Mouse (Mus musculus) c-Kit-positive CD71-positive TER-119-negative erythroid progenitor cells, embryonic 14.5 days (primary cell): ENCODE measurements around the gene Fgf18.

Experiments used
- DNase-seq: peaks from one replicate; pipeline ENCODE4 v3.0.0-alpha.2; 2013; ENCODE audit warnings: low read depth

Gene Fgf18

DNA sequence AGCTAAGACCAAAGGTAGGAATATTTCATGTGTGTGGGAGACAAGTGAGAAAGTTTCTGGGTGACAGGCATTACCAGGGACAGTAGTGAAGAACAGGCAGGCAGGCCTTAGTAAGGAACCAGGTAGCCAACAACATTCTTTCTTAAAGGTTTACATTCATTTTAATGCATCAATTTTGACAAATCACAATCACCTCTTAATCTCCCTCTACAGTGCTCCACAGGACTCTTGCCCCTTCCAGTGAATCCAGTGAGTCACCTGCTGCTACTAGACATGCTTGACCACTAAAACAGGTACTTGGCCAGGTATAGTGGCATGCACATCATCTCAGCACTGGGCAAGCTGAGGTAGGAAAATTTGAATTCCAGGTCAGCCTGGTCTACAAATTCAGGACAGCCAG lies 3.2 kb upstream of the Fgf18 start:
- no peak for DNase-seq

DNA sequence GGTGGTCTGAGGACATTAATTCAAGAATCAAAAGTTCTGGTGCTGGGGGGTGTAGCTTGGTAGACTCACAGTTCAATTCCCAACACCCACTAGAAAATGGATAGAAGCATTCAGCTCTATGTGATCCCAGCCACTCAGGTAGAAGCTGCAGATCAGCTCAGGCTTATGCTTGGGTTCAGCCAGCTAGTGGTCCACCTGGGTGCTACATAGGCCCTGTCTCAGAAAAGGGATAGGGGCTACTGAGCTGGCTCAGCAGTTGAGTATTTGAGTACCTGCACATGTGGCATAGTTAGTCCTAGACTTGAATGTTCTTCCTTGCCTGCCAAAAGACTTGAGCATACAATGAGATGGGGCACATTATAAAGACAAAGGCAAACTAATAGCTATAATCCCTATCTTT lies 2.3 kb upstream of the Fgf18 start:
- no peak for DNase-seq

DNA sequence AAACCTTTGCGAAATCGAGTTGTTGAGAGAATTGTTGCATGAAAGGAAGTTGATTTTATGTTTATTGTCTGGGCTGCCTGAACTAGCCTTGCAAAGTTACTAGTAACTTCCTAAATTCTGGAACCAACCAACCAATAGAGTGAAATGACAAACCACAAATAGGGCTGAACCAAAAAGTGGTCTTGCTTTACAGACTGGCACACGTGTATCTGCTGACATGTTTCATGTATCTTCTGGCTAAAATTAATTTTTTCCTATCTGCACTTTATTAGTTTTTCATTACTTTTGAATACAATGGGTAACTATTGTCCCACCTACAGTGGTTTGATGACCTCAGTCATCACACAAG lies 1.9 kb upstream of the Fgf18 start:
- no peak for DNase-seq

DNA sequence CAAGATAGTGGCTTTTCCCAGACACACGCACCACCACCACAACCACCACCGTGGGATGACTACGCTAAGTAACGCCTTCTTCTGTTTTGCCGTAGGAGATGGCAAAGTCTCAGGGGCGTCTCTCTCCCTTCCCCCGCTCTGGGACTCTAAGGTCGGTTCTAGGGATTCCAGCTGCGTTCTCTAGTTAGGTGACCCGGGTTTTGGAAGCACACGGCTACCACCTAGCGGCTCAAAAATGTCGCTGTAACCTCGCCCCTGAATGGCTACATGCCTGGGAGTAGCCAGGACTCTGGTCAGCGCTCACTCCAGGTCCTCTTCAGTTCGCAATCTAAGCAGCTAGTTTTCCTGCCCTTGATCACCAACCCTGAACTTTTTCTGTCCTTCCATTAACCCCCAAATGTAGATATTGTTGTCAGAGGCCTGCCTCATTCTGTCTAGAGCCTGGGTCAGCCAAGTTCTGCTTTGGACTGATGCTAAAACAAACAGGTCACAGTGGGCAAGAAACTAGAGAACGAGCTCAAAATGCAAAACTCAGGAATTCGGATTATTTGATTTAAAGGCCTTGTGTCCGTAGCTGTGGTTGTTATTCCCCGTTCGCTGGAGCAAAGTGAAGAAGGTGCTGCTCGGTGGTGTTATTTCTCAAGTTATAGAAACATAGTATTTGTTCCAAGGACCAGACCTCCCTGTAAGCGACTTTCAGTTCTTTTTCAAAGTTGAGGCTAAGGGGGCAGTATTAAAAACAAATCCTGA lies 1.3 kb upstream of the Fgf18 start:
- peak; percentile 66 for DNase-seq

DNA sequence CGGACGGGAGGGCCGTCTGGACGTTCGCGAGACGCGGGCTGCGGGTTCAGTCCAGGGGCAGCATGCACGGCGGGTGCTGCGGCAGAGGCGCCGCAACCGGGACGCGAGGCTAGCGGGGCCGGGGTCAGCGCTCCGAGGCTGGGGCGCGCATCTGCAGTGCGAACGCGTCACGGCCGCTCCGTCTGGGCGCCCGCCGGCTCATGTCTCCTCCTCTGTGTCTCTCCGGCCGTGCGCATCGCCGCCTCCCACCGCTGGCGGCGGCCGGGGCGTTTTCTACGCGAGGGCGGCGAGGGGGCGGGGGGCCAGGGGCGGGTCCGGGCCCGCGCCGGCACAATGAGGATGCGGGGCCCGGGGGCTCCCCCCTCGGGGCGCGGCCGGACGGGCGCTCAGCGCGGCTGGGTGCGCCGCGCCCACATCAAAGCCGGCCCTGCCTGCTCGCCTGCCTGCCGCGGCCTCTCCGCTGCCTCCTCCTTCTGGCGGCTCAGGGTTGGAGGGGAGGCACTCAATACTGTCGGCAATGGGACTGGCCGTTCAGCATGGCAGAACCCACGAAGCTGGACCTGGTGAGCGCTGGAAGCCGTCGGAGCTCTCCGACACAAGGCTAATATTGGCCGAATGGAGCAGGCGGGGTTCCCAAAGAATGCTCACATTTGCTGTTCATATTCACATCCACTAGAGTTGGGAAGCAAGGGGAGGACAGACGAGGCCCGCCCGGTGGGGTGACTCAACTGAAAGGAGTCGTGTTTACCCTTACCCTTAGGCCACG lies 555 bp upstream of the Fgf18 start:
- DNase-seq, result no peak

DNA sequence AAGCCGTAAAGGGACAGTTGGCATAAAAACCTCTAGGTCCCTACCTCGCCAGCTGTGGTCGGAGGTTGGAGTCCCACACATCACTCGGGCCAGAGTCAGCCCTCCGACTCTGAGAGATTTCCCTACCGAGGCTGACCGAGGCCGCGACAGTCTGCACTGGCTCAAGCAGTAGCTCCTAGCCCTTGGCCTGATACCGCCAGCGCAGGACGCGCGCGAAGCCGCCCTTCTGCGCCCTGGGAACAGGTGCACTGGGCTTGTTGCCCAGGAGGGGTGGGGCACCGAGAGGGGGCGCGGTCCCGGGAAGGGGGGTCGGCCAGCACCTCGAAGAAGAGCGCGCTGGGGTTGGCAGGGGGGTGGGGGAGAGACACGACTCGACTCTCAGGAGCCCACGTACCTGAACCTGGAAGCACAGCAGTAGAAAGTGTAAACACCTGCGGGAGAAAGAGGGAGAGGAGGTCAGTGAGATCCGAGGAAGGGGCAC lies 509 bp downstream of the Fgf18 start:
- DNase-seq, result no peak

DNA sequence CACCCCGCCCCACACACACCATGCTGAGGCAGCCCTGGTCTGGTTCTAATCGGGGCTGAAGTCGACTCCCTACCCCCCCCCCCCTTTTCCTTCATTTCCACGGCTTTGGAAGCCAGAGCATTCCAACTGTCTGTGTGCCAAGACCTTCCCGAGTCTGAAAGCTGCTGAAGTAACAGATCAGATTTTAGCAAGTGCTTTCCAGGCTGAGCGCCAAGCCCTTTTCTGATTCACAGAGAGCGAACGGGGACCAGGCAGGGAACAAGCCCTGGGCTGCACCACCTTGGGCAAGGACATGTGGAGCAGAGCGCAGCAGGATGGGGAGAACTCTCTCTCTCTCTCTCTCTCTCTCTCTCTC lies 1.1 kb downstream of the Fgf18 start:
- no peak for DNase-seq

DNA sequence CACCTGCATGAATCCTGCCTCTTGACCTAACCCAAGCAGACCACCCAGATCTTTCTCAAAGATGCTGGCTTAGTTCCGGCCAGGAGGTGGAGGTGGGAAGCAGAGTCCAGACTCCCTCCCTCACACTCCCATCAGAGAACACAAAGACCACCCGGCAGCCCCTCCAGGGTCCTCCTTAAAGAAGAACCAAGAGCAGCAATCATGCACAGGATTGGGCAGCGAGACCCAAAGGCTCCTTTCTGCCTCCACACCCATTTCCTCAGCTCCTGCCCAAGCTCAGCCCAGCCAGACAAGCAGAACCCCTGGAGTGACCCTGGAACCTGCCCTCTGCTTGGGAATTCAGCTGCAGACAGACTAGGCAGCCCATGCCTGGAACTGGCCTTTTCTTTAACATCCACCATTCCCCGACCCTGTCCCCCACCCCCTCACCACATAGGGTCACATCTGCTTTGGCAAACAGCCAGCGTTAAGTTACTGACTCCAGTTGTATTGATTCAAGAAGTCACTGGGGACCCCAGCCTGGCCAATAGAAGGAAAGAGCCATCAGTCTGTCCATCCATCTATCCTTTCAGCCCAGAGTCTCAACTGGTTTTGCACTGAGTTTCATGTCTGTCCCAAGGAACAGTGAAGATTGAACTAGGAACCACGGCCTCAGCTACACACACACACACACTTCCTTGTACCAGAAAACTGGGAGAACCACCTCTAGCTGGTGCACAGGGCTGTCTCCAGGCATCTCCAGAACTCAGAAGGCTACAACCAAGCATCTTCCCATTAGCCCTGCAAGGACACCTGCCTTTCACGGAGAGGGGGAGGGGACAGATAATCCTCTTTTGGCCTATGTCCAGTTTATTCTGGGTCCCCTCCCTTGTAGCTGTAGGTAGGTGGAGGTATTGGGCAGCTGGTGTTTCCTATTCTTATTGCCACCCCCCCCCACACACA lies 1.7 kb downstream of the Fgf18 start:
- DNase-seq, result no peak

DNA sequence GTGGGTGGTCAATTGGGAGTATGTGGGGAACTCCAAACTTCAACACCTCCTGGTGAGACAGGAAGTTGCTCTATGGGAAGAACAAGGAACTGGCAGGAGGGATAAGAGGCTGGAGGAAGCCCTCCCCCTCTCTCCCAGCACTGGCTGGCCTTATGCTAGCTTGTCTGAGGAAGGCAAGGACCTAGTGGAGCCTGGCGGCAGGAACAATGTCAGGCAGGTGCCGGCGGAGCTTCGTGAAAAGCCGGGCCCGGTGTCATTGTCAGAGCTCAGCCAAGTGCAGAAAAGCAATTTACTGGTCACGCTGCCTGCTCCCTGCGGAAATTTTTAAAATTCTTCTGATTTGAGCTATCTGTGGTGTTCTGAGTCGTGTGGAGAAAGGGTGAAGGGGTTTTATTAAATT lies 3.3 kb downstream of the Fgf18 start:
- DNase-seq, result no peak

DNA sequence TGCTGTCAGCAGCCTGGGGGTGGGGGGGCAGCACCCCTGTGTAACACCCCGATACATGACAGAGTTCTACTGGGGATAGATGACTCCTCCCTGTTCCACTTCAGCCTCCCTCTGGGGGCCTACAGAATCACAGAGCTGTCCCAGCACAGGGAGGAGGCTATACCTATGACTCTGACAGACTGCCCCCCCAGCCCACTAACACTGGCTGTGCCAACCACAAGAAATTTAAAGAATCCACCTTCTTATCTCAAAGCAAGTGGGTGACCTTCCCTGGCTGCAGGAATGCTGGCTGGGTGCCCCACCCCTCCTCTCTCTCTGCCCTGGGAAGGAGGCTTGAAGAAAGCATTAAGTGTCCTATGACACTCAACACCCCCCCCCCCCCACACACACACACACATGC lies 4.4 kb downstream of the Fgf18 start:
- DNase-seq, result no peak

DNA sequence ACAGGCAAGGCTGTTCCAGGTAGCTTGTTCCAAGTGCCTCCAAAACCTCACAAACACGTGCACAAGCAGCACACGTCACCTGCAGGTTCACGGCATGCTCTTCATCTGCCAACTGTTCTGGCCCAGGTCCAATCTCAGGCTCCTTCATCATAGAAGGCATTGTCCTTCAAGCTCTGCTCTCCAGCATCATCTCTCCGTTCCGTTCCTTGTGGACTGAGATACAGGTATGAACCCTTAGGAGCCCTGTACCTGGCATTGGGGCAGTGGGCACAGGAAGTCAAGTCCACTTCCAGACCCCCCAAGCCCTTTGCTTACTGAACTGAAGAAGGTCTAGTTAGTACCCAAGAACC lies 7.1 kb downstream of the Fgf18 start:
- no peak for DNase-seq

DNA sequence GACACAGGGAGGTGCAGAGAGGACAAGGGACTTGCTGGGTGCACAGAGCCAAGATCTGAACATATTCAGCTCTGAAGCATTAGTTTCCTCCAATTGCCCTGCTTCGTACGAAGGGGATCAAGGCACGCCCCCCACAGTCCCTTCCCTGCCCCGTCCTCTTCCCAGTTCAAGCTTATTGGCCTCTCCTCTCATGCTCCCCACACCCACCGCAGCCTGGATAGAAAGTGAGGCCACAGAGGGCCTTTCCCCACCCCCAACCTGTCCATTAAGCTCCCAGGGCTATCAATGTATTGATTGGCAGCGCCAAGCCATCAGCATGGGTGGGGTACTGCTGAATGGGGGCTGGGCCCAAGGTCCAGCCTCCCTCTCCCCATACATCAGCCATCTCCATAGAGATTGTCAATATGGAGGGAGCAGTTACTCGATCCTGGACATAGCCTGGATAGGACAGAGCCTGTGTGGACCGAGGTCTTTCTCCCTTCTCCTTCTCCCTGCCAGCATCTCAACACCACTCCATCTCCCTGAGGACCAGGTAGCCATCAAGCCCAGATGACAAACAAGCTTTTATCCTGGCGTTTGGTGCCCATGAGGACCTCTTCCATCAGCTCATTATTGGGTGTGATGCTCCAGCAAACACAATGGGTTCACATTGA lies 7.6 kb downstream of the Fgf18 start:
- no peak for DNase-seq

DNA sequence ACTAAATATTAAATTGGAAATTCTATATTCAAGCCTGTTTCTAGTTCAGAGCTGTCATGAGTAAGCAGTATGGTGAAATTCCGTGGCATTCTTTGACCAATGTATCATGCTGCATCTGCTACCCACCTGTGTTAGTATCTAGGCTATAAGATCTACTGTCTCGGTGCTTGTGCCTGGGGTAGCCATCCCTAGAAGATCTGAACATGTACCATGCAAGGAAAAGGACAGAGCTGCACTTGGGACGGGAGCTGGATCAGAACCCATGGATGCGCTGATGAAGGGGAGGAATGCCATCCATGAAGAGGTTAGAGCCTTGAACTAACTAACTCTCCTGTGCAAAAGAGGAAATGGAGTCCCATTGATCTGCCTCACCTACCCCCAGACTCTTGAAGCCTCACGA lies 8.5 kb downstream of the Fgf18 start:
- no peak for DNase-seq

DNA sequence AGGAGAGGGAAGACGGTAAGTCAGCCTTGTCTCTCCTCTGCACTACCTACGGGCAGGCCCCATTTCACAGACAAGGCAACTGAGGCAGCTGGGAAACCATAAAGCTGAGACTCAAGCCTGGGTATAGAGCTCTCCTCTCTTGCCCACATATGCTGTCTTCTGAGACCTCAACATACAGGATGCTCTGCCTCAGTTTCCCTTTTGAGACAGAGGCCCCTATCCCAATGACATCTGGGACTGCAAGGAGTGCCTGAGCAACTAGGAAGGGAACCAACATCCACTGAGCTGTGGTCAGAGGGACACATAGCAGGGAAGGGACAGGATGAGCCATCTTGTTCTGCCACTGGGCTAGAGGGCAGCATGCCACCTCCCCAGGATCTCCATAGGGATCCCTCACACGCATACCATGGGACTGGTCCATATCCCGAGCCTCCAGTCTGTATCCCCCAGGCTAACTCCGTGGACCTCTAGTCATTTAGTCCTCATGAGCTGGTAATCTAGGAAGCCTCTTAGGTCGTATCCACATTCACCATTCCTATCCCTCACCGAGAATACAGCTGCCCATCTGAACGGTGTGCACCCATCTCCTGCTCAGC lies 12.7 kb downstream of the Fgf18 start:
- DNase-seq, result no peak

DNA sequence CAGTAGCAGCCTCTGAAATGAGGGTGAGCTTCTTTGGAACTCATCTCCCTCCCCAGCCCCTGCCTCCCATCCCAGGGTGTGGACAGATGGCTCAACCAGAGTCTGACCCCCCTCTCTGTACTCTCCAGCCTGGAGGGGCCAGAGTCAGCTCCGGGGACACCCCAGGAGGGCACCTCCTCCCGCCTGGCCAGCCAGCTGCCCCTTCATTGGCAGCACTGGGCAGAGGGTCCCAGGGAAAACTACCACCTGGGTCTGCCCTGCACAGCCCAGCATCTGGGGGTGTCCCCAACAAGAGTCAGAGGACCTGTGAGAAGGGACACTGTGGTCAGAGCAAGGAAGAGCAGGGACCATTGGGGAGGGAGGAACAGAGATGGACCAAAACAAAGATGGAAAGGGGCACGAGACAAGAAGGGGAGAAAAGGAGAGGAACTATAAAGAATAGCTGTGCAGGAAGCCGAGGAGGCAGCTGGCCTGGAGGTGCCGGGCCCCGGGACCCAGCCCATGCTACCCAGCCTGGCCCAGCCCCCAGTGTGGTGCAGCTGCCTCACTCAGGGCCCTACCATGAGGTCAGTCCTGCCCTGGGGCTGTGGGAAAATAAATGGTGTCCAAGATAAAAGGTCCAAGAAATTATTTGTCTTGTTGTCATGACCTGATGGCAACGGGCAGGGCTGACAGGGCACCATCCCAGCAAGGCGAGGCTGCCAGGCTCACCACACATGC lies 14.4 kb downstream of the Fgf18 start:
- no peak for DNase-seq

DNA sequence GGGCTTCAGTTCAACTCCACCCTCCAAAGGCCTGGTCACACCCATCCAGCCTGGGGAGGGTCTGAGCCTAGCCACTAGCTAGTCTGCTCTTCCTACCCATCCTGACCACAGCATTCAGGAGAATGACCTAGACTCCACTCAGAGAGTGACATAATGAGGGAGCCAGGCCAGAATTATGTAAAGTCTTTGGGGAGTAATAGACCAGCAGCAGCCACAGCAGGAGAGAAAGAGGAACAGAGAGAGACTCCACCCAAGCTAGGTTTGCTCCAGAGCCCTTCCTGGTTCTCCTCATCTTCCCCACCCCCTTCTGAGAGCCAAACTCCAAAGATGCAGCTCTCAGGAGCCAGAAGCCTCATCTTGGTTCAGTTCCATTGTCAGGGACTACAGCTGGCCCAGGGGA lies 20.1 kb downstream of the Fgf18 start:
- no peak for DNase-seq

DNA sequence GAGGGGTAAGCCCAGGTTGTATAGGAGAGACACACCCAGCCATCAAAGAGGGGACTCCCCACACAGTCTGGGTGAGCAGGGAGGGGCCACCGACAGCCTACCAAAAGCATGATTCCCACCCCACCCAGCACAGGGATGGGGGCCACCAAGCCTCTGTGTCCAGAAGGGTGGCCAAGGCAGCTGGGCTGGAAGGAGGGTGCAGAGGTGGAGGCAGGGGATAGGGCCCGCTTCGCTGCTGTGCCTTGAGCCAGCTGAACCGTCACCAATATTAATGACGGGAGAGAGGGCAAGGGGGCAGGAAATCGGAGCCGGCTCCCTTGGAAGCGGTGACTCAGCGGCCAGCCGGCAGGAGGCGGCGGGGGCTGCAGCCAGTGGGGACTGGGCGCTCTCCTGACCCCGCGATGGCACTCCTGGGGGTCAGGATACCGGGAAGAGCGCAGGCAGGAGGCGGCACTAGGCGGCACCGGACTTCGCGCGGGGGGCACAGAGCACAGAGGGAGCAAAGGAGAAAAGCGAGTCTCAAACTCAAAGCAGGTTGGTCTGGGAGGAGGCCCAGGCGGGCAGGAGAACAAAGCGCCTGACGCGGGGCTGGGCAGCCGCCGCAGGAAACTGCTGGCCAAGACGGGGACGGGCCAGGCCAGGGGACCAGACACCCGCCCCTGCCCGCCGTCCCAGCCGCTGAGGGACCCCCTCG lies 24.5 kb downstream of the Fgf18 start:
- no peak for DNase-seq

DNA sequence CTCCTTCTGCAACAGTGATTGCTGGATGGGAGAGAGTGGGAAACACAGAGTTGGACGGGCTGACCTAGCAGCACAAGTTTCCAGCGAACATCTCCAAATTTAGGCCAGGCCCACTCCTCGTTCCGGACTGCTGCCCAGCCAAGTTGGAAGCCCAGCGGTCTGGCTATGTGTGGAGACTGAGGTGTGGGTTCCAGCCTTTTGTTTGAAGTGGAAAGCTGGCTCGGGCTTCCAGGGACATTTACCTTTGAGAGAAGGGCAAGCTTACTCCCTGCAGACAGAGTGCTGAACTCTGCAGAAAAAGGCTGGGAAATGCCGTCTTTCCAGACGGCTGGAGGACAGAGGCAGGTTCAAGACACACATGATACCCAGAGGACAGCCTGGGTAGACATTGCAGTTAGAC lies 27.6 kb downstream of the Fgf18 start:
- no peak for DNase-seq

DNA sequence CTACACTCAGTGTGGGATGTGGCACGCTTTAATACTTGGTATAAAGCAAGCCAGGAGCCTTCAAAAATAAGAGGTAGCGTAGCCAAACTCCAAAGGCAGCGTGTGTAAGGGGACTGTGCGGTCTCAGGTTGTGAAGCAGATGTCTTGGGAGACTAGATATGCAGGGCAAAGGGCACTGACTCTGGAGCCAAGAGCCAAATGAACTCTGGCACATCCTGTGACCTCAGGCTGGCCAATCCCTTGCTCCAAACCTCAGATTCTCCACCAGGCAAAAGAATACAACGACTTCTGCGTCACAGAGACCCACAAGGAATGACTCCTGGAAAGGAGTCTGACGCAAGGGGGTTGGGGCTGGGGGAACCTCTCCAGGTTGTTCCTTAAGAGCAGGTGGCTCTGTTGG lies 28.1 kb downstream of the Fgf18 start:
- no peak for DNase-seq

DNA sequence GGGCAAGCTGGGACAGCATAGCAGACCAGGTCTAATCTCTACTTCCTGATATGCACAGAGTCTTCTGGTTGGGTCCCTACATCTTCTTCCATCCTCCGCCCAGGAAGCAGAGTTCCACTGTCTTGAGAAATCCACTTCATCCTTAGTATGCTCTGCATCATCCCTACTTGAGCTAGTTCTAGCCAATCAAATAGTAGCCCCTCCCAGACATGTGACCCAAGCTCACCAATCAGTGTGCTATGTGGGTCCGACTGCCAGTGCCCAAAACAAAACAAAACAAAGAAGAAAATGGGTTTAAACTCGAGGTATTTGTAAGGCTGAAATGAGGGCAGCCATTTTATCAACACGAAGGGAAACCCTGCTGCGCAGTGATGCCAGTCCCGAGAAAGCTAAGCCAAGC lies 28.7 kb downstream of the Fgf18 start:
- DNase-seq, result no peak

DNA sequence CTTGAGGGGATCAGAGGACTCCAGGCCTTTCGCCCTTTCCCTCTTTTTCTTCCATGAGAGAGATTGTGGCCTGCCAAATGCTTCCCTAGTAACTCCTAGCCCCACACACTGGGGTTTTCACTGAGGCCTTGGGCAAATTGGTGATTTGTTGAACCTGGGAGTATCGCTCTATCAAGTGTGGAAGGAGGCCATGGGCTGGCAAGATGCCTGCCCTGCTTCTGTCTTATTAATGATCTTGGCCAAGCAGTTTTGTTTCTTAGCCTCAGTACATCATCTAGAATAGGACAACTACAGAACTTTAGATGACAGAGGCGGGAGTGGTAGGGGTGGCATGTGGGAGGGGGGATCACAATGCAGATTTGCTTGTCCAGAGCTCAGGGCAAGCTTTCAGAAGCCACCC lies 31.4 kb downstream of the Fgf18 start:
- DNase-seq, result no peak
